Mouse (Mus musculus) lung, postnatal 0 days (tissue): ENCODE data around the gene Glul. TPM values are rescaled to one million over a fixed set of nuclear protein-coding genes. Genes with fewer than 3 reads are reported as not detected.

ENCODE experiments used
- ATAC-seq: fragments of 200-750 bp; cut with Nextera tagmentation; 2 replicates; pipeline ENCODE4 v1.8.0; 2017; ENCODE audit warnings: moderate library complexity
- DNase-seq: peaks from one replicate; pipeline ENCODE4 v3.0.0-alpha.2; 2016; ENCODE audit warnings: low spot score
- H3K27ac ChIP-seq: fragments of 300-500 bp; sonication (generic); 2 replicates; pipeline ENCODE4 v1.5.1; 2014; ENCODE audit warnings: antibody characterized with exemption, mild to moderate bottlenecking, low read length, mixed read lengths
- H3K27me3 ChIP-seq: fragments of 300-500 bp; sonication (generic); replicated peaks from 2 replicates; pipeline ENCODE4 v1.6.1; 2014; ENCODE audit warnings: low read length, mixed read lengths; ENCODE audit not compliant: insufficient read depth
- H3K36me3 ChIP-seq: fragments of 300-500 bp; sonication (generic); 2 replicates; pipeline ENCODE4 v1.6.1; 2014; ENCODE audit warnings: low read length, mixed read lengths; ENCODE audit not compliant: insufficient read depth
- H3K4me1 ChIP-seq: fragments of 300-500 bp; sonication (generic); 2 replicates; pipeline ENCODE4 v1.6.1; 2014; ENCODE audit warnings: antibody characterized with exemption, low read depth, low read length, mixed read lengths; ENCODE audit not compliant: insufficient read depth
- H3K4me2 ChIP-seq: fragments of 300-500 bp; sonication (generic); replicated peaks from 2 replicates; pipeline ENCODE4 v1.6.1; 2014; ENCODE audit warnings: low read depth, mild to moderate bottlenecking, low read length, moderate library complexity, mixed read lengths
- H3K4me3 ChIP-seq: fragments of 300-500 bp; sonication (generic); 2 replicates; pipeline ENCODE4 v1.5.1; 2014; ENCODE audit warnings: low read depth, low read length
- H3K9ac ChIP-seq: fragments of 300-500 bp; sonication (generic); replicated peaks from 2 replicates; pipeline ENCODE4 v1.6.1; 2014; ENCODE audit warnings: low read depth, mild to moderate bottlenecking
- H3K9me3 ChIP-seq: fragments of 300-500 bp; sonication (generic); 2 replicates; pipeline ENCODE4 v1.6.1; 2016; ENCODE audit warnings: low read length, mixed read lengths
- CTCF ChIP-seq: IDR thresholded peaks from 2 replicates; pipeline ENCODE4 v1.5.1; 2016; ENCODE audit warnings: antibody characterized with exemption, mild to moderate bottlenecking
- EP300 ChIP-seq: IDR thresholded peaks from 2 replicates; pipeline ENCODE4 v1.6.1; 2016; ENCODE audit warnings: antibody characterized with exemption, mild to moderate bottlenecking, control low read depth
- WGBS: fragments of 180-500 bp; shearing (Covaris S2); extraction: QIAGEN DNeasy Blood & Tissue Kit; methylation state at CpG from one replicate; pipeline ENCODE4 v1.1.7; 2014; 5-methylcytosine and 5-hydroxymethylcytosine counted together
- polyA plus RNA-seq: library from polyadenylated mRNA; unstranded; fragments of >200 nt; fragmentation: Nextera tagmentation; extraction: Ambion mirVana; gene quantifications from 2 replicates; pipeline ENCODE4 v1.2.1, GENCODE M21; 2015

Gene Glul
- polyA plus RNA-seq, 1 experiment from 2014 or later, result 283 TPM

DNA sequence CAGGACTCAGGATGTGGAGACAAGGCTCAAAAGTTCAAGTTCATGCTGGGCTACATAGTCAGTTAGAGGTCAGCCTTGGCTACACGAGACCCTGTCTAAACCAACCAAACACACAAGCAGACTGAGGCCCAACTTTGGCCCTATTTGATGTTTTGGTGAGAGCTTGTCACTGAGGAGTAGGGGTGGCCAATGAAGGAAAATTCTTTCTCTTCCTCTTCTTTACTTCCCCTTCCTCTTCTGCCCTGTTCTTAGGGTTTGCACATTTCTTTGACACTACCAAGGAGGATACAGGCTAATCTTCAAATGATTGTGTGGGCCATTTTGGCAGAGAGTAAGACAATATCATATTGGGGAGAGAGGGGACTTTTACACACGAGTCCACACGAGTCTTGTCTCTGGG lies 14.1 kb downstream of the Glul start:
- ATAC-seq, result no peak
- 59% methylated on average over 3 of the region's 3 CpGs for WGBS
- TF ChIP-seq CTCF (no peak), EP300 (no peak)
- Histone ChIP-seq H3K4me1 (no peaks in the 10 kb centered on the region), H3K36me3 (0 out of 2 replicates have a peak, but pooled peaks cover 5% of the 10 kb centered on the region), H3K9me3 (no peaks in the 10 kb centered on the region), H3K27ac (no peak overlapping the region), H3K9ac (no peak overlapping the region), H3K4me3 (no peak overlapping the region), H3K27me3 (no peaks in the 10 kb centered on the region), H3K4me2 (no peak overlapping the region)
- DNase-seq, result no peak

DNA sequence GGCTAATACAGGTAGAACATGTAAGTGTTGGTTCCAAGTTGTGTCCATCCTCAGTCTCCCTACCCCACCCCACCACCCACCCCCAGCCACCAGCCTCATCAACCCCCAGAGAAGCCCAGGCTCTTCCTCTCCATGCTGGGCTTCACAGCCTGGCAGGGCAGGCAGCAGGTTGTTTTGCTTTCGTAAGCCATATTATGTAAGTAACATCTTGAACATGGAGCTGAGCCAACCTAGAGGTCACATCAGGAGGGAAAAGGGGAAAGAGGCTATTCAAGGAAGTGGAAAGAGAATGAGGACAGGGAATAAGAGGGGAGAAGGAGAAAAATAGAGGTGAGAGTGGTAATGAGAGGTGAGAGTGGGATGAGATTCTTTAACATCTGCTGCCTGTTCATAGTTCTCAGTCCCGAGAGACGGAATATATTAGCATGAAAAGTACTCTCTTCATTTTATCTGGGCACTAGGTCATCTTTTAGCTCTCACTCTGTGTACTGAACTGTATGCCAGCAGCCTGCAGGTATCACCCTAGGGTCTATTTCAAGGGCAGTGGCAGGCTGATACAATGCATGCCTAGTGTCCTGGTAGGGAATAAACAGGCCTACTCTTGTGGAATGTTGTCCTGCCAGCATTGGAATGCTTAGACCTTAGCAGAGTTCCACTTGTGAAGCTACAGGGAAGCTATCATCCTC lies 18.9 kb downstream of the Glul start:
- WGBS, result 67% methylated on average over 3 of the region's 3 CpGs
- H3K27ac ChIP-seq, result no peak overlapping the region

DNA sequence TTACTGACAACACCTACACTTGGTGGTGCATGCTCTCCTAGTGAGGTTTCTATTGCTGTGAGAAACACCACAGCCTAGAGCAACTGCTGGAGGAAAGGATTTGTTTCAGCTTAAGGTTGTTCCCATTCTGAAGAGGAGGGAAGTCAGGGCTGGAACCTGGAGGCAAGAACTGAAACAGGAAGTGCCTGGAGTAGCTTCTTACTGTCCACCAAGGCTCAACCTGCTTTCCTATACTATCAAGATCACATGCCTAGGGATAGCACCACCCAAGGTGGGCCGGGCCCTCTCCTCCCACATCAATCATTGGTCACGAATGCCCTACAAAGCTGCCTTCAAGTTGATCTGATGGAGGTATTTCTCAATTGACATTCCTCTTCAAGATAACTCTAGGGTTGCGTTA lies 21.9 kb downstream of the Glul start:
- no peaks in the 10 kb centered on the region for H3K9me3 ChIP-seq
- WGBS, result 77% methylated on average over 3 of the region's 3 CpGs
- ATAC-seq (no peak), DNase-seq (no peak)
- no peaks in the 10 kb centered on the region for H3K36me3 ChIP-seq
- TF ChIP-seq EP300 (no peak), CTCF (no peak)
- H3K4me1 ChIP-seq, result no peaks in the 10 kb centered on the region
- no peak overlapping the region for H3K4me2 ChIP-seq
- H3K27me3 ChIP-seq, result no peaks in the 10 kb centered on the region
- H3K27ac ChIP-seq, result no peak overlapping the region
- no peak overlapping the region for H3K4me3 ChIP-seq
- H3K9ac ChIP-seq, result no peak overlapping the region

More for the DNA sequence above, 18.9 kb downstream of the Glul start:
- peak; percentile 23; the same call in 1 of the 2 replicates for ATAC-seq
- Histone ChIP-seq H3K4me2 (no peak overlapping the region), H3K9ac (no peak overlapping the region), H3K36me3 (no peaks in the 10 kb centered on the region), H3K4me3 (no peak overlapping the region), H3K27me3 (no peaks in the 10 kb centered on the region), H3K4me1 (no peaks in the 10 kb centered on the region), H3K9me3 (no peaks in the 10 kb centered on the region)
- TF ChIP-seq CTCF, result no peak
- no peak for TF ChIP-seq EP300
- no peak for DNase-seq

DNA sequence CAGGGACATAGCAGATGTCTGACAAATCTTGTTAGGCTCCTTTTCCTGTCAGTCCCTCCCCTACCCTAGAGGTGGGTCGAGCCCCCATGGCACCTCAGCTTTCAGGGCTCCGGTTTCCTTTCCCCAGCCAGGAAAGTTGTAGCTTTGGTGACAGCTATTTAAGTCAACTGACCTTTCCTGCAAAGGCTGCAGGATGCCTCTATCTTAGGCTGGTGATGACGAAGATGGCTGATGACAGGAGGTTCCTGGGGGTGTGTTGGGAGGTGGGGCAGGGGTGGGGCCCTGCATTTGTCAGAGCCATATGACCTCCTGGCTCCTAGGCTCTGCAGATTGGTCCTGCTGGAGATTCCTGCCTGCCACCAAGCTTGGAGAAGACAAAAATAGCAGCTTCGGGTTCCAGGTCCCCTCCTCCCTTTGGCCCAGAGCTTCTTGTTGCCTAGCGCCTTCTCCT lies 22.9 kb downstream of the Glul start:
- ATAC-seq (peak; percentile 58), DNase-seq (peak; percentile 14)
- no peak overlapping the region for H3K27ac ChIP-seq
- H3K36me3 ChIP-seq, result no peaks in the 10 kb centered on the region
- no peak for TF ChIP-seq CTCF
- no peak for TF ChIP-seq EP300
- no peak overlapping the region for H3K9ac ChIP-seq
- 29% methylated on average over 5 of the region's 5 CpGs for WGBS
- H3K4me3 ChIP-seq, result no peak overlapping the region
- no peaks in the 10 kb centered on the region for H3K27me3 ChIP-seq
- H3K4me2 ChIP-seq, result no peak overlapping the region
- no peaks in the 10 kb centered on the region for H3K4me1 ChIP-seq
- H3K9me3 ChIP-seq, result no peaks in the 10 kb centered on the region

DNA sequence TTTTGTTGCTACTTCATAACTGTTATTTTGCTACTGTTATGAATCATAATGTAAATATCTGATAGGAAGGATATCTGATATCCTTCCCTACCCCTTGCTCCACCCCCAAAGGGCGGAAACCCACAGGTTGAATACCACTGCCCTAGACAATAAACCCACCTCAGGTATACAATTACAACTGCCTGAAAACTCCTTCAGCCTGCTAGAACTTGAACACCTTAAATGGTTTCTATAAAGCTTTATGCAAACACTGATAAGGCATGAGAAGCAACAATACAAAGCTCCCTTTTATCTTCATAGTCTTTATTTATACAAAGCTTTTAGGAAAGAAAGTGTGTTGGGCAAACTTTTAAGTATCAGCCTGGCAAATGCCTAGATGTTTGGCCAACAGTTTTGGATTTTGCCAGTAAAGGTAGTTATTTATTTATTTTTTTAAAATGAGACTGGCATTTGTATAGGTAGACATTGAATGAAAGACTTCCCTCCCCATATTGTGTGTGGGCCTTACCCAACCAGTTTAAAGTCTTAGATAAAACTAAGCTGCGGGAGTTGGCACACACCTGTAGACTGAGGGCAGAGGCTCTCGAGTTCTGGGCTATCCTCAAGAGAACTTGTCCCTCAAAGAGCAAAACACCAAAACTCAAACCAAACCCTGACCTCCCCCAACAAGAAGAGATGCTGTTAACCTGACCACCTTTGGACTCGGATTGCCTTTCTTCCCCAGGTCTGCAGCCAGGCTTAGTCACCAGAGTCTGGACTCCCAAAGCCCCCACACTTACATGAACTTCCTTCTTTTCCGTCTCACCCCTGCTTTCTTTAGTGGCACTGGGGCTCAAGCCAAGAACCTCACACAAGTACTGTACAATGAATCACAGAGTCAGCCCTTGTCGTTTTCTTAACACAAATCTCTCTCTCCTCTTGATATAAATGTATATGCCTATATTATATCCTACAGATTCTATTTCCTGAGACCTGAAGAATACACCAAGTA lies 24.9 kb downstream of the Glul start:
- Histone ChIP-seq H3K27me3 (no peaks in the 10 kb centered on the region), H3K4me2 (no peak overlapping the region), H3K4me3 (no peak overlapping the region), H3K9me3 (no peaks in the 10 kb centered on the region), H3K4me1 (no peaks in the 10 kb centered on the region), H3K9ac (no peak overlapping the region), H3K27ac (no peak overlapping the region), H3K36me3 (no peaks in the 10 kb centered on the region)
- TF ChIP-seq EP300 (no peak), CTCF (no peak)
- ATAC-seq (peak; percentile 35), DNase-seq (peak; percentile 51)
- whole genome bisulfite sequencing, result 55% methylated on average over 6 of the region's 6 CpGs

DNA sequence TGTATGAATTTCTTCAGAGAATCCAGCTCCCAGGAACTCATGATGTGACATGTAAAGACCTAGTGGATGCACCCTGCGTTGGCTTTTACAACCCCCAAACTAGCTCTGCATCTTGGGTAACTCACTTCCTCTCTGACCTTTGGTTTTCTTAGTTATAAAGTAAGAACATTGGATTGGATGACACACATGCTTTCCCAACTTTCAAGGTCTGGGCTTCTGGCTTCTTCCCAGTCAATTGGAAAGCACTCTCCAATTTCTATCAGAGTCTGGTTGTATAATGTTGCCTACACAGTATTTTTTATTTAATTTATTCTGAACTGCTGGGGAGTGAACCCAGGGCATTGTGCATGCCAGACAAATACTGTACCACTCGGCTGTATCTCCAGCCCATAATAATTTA lies 30.7 kb downstream of the Glul start:
- H3K27me3 ChIP-seq, result no peaks in the 10 kb centered on the region
- H3K9me3 ChIP-seq, result no peaks in the 10 kb centered on the region
- H3K9ac ChIP-seq, result no peak overlapping the region
- H3K4me3 ChIP-seq, result no peak overlapping the region
- 85% methylated on average over 2 of the region's 2 CpGs for WGBS
- no peak overlapping the region for H3K4me2 ChIP-seq
- H3K36me3 ChIP-seq, result no peaks in the 10 kb centered on the region
- no peaks in the 10 kb centered on the region for H3K4me1 ChIP-seq
- H3K27ac ChIP-seq, result no peak overlapping the region
- ATAC-seq (no peak), DNase-seq (no peak)
- TF ChIP-seq CTCF (no peak), EP300 (no peak)
